Mouse (Mus musculus) liver, embryonic 14.5 days (tissue): ENCODE results near the gene Slc12a6. TPM values are rescaled to one million over a fixed set of nuclear protein-coding genes. Genes with fewer than 3 reads are reported as not detected.

Experiments
- ATAC-seq: fragments of 200-750 bp; cut with Nextera tagmentation; 2 replicates; pipeline ENCODE4 v1.8.0; 2017; ENCODE audit warnings: moderate number of reproducible peaks, mild to moderate bottlenecking, moderate library complexity; ENCODE audit not compliant: insufficient read depth
- DNase-seq, 3 experiments: peaks; one replicate each; pipeline ENCODE4 v3.0.0-alpha.2; 2012 to 2013; ENCODE audit warnings: low read depth in 3 of 3, low spot score in 3 of 3
- H3K27ac ChIP-seq: fragments of 300-500 bp; sonication (generic); 2 replicates; pipeline ENCODE4 v1.5.1; 2014; ENCODE audit warnings: moderate library complexity, mild to moderate bottlenecking, control low read depth, inconsistent platforms
- H3K27me3 ChIP-seq: fragments of 300-500 bp; sonication (generic); 2 replicates; pipeline ENCODE4 v1.6.1; 2014; ENCODE audit warnings: mild to moderate bottlenecking, low read length, moderate library complexity; ENCODE audit not compliant: control insufficient read depth, insufficient read depth
- H3K36me3 ChIP-seq: fragments of 300-500 bp; sonication (generic); replicated peaks from 2 replicates; pipeline ENCODE4 v1.6.1; 2014; ENCODE audit warnings: low read depth; ENCODE audit not compliant: control insufficient read depth, insufficient read depth
- H3K4me1 ChIP-seq, 2 experiments: fragments of 200-500 bp in 1 of 2; fragments of 300-500 bp in 1 of 2; sonication (generic) in 1 of 2; replicated peaks; 2 replicates each; pipeline ENCODE4 v1.6.1; 2012 to 2014; ENCODE audit warnings: antibody characterized with exemption in 1 of 2, inconsistent platforms in 1 of 2, low read length in 1 of 2; ENCODE audit not compliant: control insufficient read depth in 2 of 2, insufficient read depth in 2 of 2
- H3K4me2 ChIP-seq: fragments of 300-500 bp; sonication (generic); 2 replicates; pipeline ENCODE4 v1.6.1; 2014; ENCODE audit warnings: low read depth, mild to moderate bottlenecking, control low read depth, moderate library complexity
- H3K4me3 ChIP-seq, 2 experiments: fragments of 200-500 bp in 1 of 2; fragments of 300-500 bp in 1 of 2; sonication (generic) in 1 of 2; 2 replicates each; pipeline ENCODE4 v1.5.1; 2012 to 2014; ENCODE audit warnings: low read depth in 2 of 2, low read length in 2 of 2, mild to moderate bottlenecking in 2 of 2, control low read depth in 1 of 2, inconsistent platforms in 1 of 2, moderate library complexity in 1 of 2; ENCODE audit not compliant: insufficient read depth in 1 of 2
- H3K9ac ChIP-seq: fragments of 300-500 bp; sonication (generic); replicated peaks from 2 replicates; pipeline ENCODE4 v1.6.1; 2014; ENCODE audit warnings: mild to moderate bottlenecking, control low read depth, moderate library complexity
- H3K9me3 ChIP-seq: fragments of 300-500 bp; sonication (generic); 2 replicates; pipeline ENCODE4 v1.6.1; 2016; ENCODE audit warnings: low read length, mixed read lengths; ENCODE audit not compliant: control insufficient read depth
- CTCF ChIP-seq: IDR thresholded peaks from 2 replicates; pipeline ENCODE4 v1.5.1; 2016; ENCODE audit warnings: antibody characterized with exemption, low read depth, control low read depth
- EP300 ChIP-seq: IDR thresholded peaks from 2 replicates; pipeline ENCODE4 v1.6.1; 2016; ENCODE audit warnings: antibody characterized with exemption, low read depth
- WGBS: fragments of 180-500 bp; shearing (Covaris S2); extraction: QIAGEN DNeasy Blood & Tissue Kit; methylation state at CpG from one replicate; pipeline ENCODE4 v1.1.7; 2014; ENCODE audit not compliant: insufficient replicate concordance; 5-methylcytosine and 5-hydroxymethylcytosine counted together
- polyA plus RNA-seq, 2 experiments: library from polyadenylated mRNA; depleted of rRNA in 1 of 2; stranded (reverse) in 1 of 2; unstranded in 1 of 2; fragments of >200 nt; fragmentation: Nextera tagmentation in 1 of 2; extraction: Ambion mirVana in 1 of 2; gene quantifications; 2 replicates each; pipeline versions ENCODE4 v1.2.1 to v1.2.3; 2012 to 2014

Slc12a6 gene
- polyA plus RNA-seq, 2 experiments = 3.4 to 8.7 TPM

DNA sequence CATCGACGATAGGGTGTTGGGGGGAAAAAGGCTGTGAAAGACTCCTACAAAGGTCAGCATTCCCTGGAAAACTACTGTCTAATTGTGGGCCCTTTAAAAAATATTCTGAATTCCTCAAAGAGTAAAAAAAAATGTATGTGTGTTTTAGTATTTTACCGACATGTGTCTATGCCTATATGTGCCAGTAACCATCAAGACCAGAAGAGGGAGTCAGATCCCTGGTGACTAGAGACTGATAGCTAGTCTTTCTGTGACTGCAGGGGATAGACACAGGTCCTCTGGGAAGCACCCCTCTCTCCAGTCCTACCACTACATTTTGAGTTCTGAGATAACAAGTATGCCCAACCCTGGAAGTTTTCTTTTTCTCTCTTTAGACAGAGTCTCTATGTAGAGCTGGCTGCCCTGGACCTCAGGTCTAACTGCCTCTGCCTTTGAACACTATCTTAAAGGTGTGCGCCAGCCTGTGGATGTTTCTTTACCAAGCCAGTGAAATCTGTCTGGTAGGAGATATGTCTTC, 2.8 kb upstream of the Slc12a6 start:
- Histone ChIP-seq H3K9me3 (no peaks in the 10 kb centered on the region), H3K36me3 (no peaks in the 10 kb centered on the region), H3K4me1 (peaks cover 10 to 20% of the 10 kb centered on the region in 2 experiments; a peak in 3 of 4 replicates), H3K4me3 (peak overlapping the region; percentile 76 to 99), H3K27ac (peak overlapping the region; percentile 73), H3K4me2 (peak overlapping the region; percentile 83), H3K9ac (peak overlapping the region; percentile 79), H3K27me3 (no peaks in the 10 kb centered on the region)
- DNase-seq (peak in 1 of 3 experiments; percentile 36), ATAC-seq (no peak)
- no peak for TF ChIP-seq EP300
- TF ChIP-seq CTCF = peak; percentile 59
- WGBS = 18% methylated on average over 4 of the region's 4 CpGs

DNA sequence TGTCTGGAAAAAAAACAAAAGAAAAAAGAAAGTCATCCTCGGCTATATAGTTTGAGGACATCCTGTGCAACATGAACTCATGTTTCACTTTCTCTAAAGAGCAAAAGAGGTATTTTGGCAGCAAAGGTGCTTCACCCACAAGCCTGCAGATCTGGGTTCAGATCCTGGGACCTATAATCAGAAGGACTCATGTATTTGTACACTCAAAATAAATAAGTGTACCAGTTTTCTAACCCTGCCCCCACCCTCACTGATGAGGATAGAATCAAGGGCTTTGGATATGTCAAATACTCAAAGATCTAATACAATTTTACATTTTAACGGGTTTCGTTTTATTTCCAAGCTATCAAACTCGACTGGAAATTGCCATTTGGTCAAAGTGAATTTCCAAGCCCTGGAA, 1.3 kb upstream of the Slc12a6 start:
- no peak for ATAC-seq
- peaks cover 10 to 22% of the 10 kb centered on the region in 2 experiments; a peak in 3 of 4 replicates for H3K4me1 ChIP-seq
- WGBS = 59% methylated on average over 4 of the region's 4 CpGs

GRCm38 (mm10) chr2:112266242-112266592, 592 bp downstream of the Slc12a6 start, which contains the start of gene Gm21985:
TSS of gene Gm21985 (plus strand) at chr2:112266314.
- TF ChIP-seq EP300 (no peak), CTCF (no peak)
- Histone ChIP-seq H3K9ac (peak within 1 kb of the TSS; percentile 85), H3K4me3 (peak within 1 kb of the TSS; percentile 74 to 91), H3K27ac (peak within 1 kb of the TSS; percentile 65), H3K9me3 (no peaks in the 10 kb centered on the region), H3K27me3 (no peaks in the 10 kb centered on the region), H3K4me2 (peak within 1 kb of the TSS; percentile 95), H3K36me3 (no peaks in the 10 kb centered on the region), H3K4me1 (peaks cover 10 to 24% of the 10 kb centered on the region in 2 experiments; a peak in 3 of 4 replicates)
- DNase-seq (peak in 1 of 3 experiments; percentile 48), ATAC-seq (peak; percentile 51)
- 2% methylated on average over 11 of the region's 11 CpGs for WGBS

More for the DNA sequence above, 1.3 kb upstream of the Slc12a6 start:
- no peaks in the 10 kb centered on the region for H3K27me3 ChIP-seq
- no peaks in the 10 kb centered on the region for H3K9me3 ChIP-seq
- H3K4me2 ChIP-seq = peak overlapping the region; percentile 95
- no peaks in the 10 kb centered on the region for H3K36me3 ChIP-seq
- H3K9ac ChIP-seq = no peak overlapping the region
- no peak for TF ChIP-seq CTCF
- TF ChIP-seq EP300 = no peak
- DNase-seq = no peak
- no peak overlapping the region for H3K27ac ChIP-seq
- no peak overlapping the region for H3K4me3 ChIP-seq

GRCm38 (mm10) chr2:112266780-112267179, 1.2 kb downstream of the Slc12a6 start:
- peak overlapping the region; percentile 65 for H3K27ac ChIP-seq
- H3K4me2 ChIP-seq = peak overlapping the region; percentile 95
- no peaks in the 10 kb centered on the region for H3K9me3 ChIP-seq
- peak overlapping the region; percentile 73 to 74 for H3K4me3 ChIP-seq
- H3K27me3 ChIP-seq = no peaks in the 10 kb centered on the region
- H3K4me1 ChIP-seq = peaks cover 10 to 24% of the 10 kb centered on the region in 2 experiments; a peak in 3 of 4 replicates
- no peak for ATAC-seq
- H3K9ac ChIP-seq = peak overlapping the region; percentile 85
- H3K36me3 ChIP-seq = no peaks in the 10 kb centered on the region
- WGBS = 16% methylated on average over 10 of the region's 10 CpGs
- TF ChIP-seq EP300 (no peak), CTCF (no peak)
- no peak for DNase-seq

- TF ChIP-seq EP300 (no peak), CTCF (no peak)
- H3K9ac ChIP-seq = peak overlapping the region; percentile 85
- H3K27ac ChIP-seq = no peak overlapping the region
- DNase-seq (no peak), ATAC-seq (no peak)
- H3K4me1 ChIP-seq = peaks cover 10 to 26% of the 10 kb centered on the region in 2 experiments; a peak in 3 of 4 replicates
- no peaks in the 10 kb centered on the region for H3K9me3 ChIP-seq
- no peaks in the 10 kb centered on the region for H3K27me3 ChIP-seq
- no peaks in the 10 kb centered on the region for H3K36me3 ChIP-seq
- peak overlapping the region; percentile 95 for H3K4me2 ChIP-seq
- 18% methylated on average over 8 of the region's 8 CpGs for WGBS
- H3K4me3 ChIP-seq = peak overlapping the region; percentile 26 to 74; a peak in 3 of 4 replicates
Observed at GRCm38 (mm10) chr2:112267547-112268269, 2.1 kb downstream of the Slc12a6 start.
